Mouse (Mus musculus): ENCODE measurements around the gene Hspa1l.

The Hspa1l gene

GRCm38 (mm10) chr17:35024261-35024660, 51.8 kb downstream of the Hspa1l start:
- no peak for DNase-seq (ENCODE audit: low read depth, low spot score)

GRCm38 (mm10) chr17:35024691-35025488, 52.4 kb downstream of the Hspa1l start:
- DNase-seq (ENCODE audit: low read depth, low spot score): no peak

- DNase-seq (ENCODE audit: low read depth, low spot score): no peak
Measured at GRCm38 (mm10) chr17:35026206-35026605, 53.7 kb downstream of the Hspa1l start.

GRCm38 (mm10) chr17:35027277-35028068, 55.0 kb downstream of the Hspa1l start, which contains the start of gene Sapcd1:
Gene Sapcd1 (minus strand): TSS chr17:35028016.
- DNase-seq (ENCODE audit: low read depth, low spot score): no peak

- DNase-seq (ENCODE audit: low read depth, low spot score): no peak
Measured at GRCm38 (mm10) chr17:35028315-35028714, 55.8 kb downstream of the Hspa1l start.

Data from retina, adult 2 months (tissue).